Mouse (Mus musculus) spleen, postnatal 36 days (tissue): ENCODE measurements around the gene Plekhh2.

Experiments
- DNase-seq, 2 experiments: peaks; one replicate each; pipeline ENCODE4 v3.0.0; 2022; ENCODE audit warnings: low spot score in 2 of 2, mixed read lengths in 1 of 2

Plekhh2 gene

GRCm38 (mm10) chr17:84573940-84574339 lies 62.2 kb downstream of the Plekhh2 start:
- DNase-seq, result no peak

GRCm38 (mm10) chr17:84575108-84575507 lies 63.4 kb downstream of the Plekhh2 start:
- DNase-seq, result no peak

- DNase-seq, result no peak
These were observed 65.1 kb downstream of the Plekhh2 start for GRCm38 (mm10) chr17:84576621-84577293.

- DNase-seq, result no peak
These were observed 67.6 kb downstream of the Plekhh2 start for GRCm38 (mm10) chr17:84579249-84579648.

GRCm38 (mm10) chr17:84579817-84580216 lies 68.1 kb downstream of the Plekhh2 start:
- DNase-seq, result no peak

- no peak for DNase-seq
These were observed 69.1 kb downstream of the Plekhh2 start for GRCm38 (mm10) chr17:84580821-84581220.

GRCm38 (mm10) chr17:84581740-84582414 lies 70.2 kb downstream of the Plekhh2 start:
- DNase-seq, result no peak

- no peak for DNase-seq
These were observed 72.4 kb downstream of the Plekhh2 start for GRCm38 (mm10) chr17:84584107-84584506.

GRCm38 (mm10) chr17:84585104-84585503 lies 73.4 kb downstream of the Plekhh2 start:
- no peak for DNase-seq

- no peak for DNase-seq
These were observed 78.4 kb downstream of the Plekhh2 start for GRCm38 (mm10) chr17:84590065-84590464.

GRCm38 (mm10) chr17:84591431-84592150 lies 79.9 kb downstream of the Plekhh2 start:
- no peak for DNase-seq

GRCm38 (mm10) chr17:84596015-84596441 lies 84.3 kb downstream of the Plekhh2 start:
- no peak for DNase-seq

- DNase-seq, result no peak
These were observed 84.8 kb downstream of the Plekhh2 start for GRCm38 (mm10) chr17:84596501-84596900.

GRCm38 (mm10) chr17:84597859-84598258 lies 86.2 kb downstream of the Plekhh2 start:
- no peak for DNase-seq

GRCm38 (mm10) chr17:84598928-84599327 lies 87.2 kb downstream of the Plekhh2 start:
- no peak for DNase-seq

GRCm38 (mm10) chr17:84600051-84600983 lies 88.6 kb downstream of the Plekhh2 start:
- no peak for DNase-seq

GRCm38 (mm10) chr17:84601805-84602204 lies 90.1 kb downstream of the Plekhh2 start:
- no peak for DNase-seq

GRCm38 (mm10) chr17:84603202-84603627 lies 91.5 kb downstream of the Plekhh2 start:
- DNase-seq, result no peak

GRCm38 (mm10) chr17:84603709-84604420 lies 92.2 kb downstream of the Plekhh2 start:
- DNase-seq, result no peak

GRCm38 (mm10) chr17:84606976-84607375 lies 95.3 kb downstream of the Plekhh2 start:
- DNase-seq, result no peak

- DNase-seq, result peak; percentile 54 to 63
These were observed 95.9 kb downstream of the Plekhh2 start for GRCm38 (mm10) chr17:84607617-84608016.
